Mouse (Mus musculus) urinary bladder, postnatal 25 days (tissue): ENCODE data around the gene Neurl2.
"Not testable (repeated sequence)": the region's sequence is repeated elsewhere in the genome, so short reads cannot be mapped to it uniquely, and the experiment has no call there.

Experiments used
- DNase-seq: peaks from one replicate; pipeline ENCODE4 v3.0.0; 2022; ENCODE audit warnings: low spot score

Gene Neurl2

GRCm38 (mm10) chr2:164817206-164817605 lies 16.1 kb downstream of the Neurl2 start:
- DNase-seq = no peak

DNA sequence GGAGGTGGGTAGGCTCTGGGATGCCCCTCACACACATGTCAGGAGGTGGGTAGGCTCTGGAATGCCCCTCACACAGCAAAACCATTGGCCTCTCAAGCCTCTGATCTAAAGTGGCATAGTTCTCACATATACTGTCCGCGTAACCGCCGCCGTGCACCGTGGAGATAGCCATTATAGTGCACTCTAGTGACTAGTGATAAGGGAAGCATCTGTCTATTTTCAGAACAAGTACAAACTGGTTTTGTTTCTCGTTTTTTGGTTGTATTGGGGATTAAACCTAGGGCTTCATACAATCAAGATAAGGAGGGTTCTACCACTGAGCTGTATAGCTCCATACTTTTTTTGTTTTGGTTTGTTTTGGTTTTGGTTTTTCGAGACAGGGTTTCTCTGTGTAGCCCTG lies 17.4 kb downstream of the Neurl2 start:
- DNase-seq = no peak

DNA sequence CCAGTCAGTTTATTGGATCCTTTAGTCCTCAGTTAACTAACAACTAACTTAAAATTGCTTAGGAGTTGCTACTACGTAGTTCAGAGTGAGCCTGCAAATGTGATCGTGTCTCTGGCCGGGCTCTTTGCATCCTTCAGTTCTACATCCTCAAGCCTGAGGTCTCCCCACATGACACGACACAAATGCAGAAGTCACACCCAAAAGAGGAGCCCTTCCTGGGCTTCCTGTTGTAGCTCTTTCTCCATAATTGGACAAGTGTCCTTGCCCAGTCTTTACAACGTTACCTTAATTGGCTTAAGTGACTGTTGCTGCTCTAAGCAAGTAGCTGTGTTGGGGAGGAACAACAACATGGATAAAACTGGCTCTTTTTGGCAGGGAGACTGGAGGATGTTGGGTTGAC lies 17.9 kb downstream of the Neurl2 start:
- no peak for DNase-seq

GRCm38 (mm10) chr2:164813557-164813956 lies 19.7 kb downstream of the Neurl2 start:
- no peak for DNase-seq

DNA sequence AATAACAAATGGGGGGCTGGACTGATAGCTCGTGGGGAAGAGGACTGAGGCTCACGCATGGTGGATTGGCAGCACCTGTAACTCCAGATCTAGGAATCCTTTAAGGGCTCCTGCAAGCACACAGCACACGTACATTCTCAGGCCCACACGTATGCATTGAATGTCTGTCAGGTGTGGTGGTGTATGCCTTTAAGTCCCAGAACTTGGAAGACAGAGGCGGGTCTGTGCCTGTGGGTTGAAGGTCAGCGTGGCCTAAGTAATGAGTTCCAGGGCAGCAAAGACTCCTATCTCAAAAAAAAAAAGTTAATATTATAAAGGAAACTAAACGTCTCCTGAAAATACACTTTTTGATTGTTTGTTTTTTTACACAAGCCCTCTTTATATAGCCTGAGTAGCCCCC lies 26.6 kb downstream of the Neurl2 start:
- DNase-seq = no peak

- DNase-seq = no peak
These were observed 27.9 kb downstream of the Neurl2 start for GRCm38 (mm10) chr2:164805332-164805718.

GRCm38 (mm10) chr2:164804533-164805331 lies 28.5 kb downstream of the Neurl2 start, which contains the start of the genes Acot8 and Zswim3:
Gene Acot8 (minus strand): TSS chr2:164804882.
Gene Zswim3 (plus strand): TSS chr2:164805098.
- DNase-seq = peak; percentile 95

- no peak for DNase-seq
These were observed 29.3 kb downstream of the Neurl2 start for GRCm38 (mm10) chr2:164803921-164804313.

GRCm38 (mm10) chr2:164803201-164803920 lies 29.9 kb downstream of the Neurl2 start:
- no peak for DNase-seq

GRCm38 (mm10) chr2:164800252-164801004 lies 32.8 kb downstream of the Neurl2 start:
- no peak for DNase-seq

DNA sequence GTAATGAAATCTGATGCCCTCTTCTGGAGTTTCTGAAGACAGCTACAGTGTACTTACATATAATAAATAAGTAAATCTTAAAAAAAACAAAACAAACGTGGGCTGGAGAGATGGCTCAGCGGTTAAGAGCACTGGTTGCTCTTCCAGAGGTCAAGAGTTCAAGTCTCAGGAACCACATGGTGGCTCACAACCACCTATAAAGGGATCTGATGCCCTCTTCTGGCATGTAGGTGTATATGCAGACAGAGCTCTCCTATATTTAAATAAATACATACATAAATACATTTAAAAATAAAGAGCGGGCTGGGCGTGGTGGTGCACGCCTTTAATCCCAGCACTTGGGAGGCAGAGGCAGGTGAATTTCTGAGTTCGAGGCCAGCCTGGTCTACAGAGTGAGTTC lies 34.7 kb downstream of the Neurl2 start:
- not testable (repeated sequence) for DNase-seq

DNA sequence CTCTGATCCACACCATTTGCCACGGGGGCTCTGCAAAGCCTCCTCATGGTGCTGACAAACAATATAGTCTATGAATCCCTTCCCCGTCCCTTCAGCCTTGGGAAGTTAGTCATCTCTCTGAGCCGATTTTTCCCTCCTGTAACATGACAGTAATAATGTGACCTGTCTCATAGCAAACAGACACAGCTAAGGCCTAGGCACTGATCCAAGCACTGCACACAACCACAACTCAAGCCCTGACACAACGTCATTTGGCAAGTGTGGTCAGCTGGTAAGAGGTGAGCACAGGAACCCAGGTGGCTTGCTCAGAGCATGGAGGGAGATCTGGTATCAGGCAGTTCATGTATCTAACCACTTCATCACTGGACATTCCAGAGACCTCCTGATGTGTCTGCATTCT lies 37.4 kb downstream of the Neurl2 start:
- DNase-seq = no peak

DNA sequence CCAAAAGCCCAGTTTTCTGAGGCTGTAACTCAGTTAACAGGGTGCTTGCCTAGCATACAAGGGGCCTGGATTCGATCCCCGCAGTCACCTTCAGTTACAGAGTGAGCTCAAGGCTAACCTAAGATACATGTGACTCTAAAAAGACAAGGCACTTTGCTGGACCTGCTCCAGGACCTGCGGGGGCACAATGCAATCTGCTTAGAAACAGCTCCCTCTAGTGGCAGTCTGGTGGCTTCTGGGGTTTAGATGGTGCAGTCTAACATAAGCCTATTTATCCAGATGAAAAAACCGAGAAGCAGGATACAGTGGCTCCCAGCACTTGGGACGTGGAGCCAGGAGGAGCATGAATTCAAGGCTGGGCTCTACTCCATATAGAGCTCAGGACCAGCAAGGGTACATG lies 39.0 kb downstream of the Neurl2 start:
- DNase-seq = peak; percentile 67

DNA sequence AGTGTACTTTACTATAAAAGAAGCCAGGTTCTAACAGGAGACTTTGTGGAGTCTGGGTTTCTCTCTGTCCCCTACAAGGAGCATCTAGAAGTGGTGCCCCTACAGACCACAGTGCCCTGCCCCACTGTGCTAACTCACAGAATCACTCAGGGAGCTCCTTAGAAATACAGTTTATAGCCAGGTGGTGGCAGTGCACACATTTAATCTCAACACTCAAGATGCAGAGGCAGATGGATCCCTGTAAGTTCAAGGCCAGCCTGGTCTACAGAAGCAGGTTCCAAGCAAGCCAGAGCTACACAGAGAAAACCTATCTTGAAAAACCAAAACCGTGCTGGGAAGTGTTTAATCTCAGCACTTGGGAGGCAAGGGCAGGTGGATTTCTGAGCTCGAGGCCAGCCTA lies 39.5 kb downstream of the Neurl2 start:
- DNase-seq = no peak

DNA sequence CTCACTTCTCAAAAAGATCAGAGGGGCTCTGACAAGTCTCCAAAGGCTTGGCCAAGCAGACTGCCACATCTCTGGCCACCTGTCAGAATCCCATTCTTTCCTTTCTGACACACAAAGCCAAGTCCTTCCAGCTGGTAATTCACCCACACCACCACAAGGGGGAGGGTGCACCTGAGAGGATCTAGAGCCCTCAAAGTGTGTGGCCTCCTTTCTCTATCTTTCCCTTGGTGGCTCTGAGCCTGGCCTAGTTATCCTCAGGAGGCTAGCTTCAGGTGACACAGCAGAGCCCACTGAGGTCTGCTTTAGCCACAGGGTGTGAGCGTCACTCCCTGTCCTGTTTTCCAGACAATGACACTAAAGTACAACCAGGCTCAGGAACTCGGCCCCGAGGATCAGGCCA lies 40.0 kb downstream of the Neurl2 start:
- peak; percentile 44 for DNase-seq

DNA sequence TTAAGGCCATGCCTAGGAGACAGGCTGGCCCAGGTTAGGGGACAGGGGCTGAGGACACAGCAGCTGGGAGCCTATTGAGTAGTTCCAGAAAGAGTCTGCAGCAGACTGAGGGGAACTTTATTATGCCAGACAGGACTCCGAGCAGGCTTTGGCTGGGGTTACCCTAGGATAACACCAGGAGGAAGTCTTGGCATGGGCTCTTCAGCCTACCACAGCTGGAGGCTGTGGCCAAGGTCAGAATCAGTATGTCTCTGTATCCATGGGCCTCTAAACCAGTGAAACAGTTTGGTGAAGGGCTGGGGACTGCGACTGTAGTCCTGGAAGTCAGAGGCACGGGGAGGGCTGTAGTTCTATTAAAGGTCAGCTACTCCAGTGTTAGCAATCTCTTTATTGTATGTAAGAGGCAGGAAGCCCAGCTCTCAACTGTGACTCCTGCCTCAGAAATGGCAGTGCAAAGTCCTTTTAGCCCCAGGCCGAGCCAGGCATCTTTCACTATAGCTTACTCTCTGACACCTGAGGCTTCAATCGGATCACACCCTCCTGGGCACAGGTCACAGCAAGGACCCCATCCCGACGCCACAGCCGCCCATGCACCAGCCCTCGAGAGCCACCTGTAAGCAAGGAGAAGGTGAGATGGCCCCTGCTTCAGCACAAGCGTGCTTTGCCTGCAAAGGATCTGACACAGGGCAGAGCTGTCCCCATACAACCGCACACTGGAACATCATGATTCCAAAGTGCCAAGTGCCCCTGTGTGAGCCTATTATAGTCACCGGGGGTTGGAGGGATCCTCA lies 40.7 kb downstream of the Neurl2 start:
- DNase-seq = no peak

DNA sequence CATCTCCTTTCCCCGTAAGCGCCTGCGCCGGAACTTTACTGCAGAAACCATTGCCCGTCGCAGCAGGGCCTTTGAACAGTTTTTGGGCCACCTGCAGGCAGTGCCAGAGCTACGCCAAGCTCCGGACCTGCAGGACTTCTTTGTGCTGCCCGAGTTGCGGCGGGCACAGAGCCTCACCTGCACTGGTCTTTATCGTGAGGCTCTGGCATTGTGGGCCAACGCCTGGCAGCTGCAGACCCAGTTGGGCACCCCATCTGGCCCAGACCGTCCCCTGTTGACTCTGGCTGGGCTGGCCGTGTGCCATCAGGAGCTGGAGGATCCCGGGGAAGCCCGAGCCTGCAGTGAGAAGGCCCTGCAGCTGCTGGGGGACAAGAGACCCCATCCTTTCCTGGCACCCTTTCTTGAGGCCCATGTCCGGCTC lies 41.4 kb downstream of the Neurl2 start:
- DNase-seq = no peak

- DNase-seq = no peak
These were observed 42.8 kb downstream of the Neurl2 start for GRCm38 (mm10) chr2:164790451-164790850.

DNA sequence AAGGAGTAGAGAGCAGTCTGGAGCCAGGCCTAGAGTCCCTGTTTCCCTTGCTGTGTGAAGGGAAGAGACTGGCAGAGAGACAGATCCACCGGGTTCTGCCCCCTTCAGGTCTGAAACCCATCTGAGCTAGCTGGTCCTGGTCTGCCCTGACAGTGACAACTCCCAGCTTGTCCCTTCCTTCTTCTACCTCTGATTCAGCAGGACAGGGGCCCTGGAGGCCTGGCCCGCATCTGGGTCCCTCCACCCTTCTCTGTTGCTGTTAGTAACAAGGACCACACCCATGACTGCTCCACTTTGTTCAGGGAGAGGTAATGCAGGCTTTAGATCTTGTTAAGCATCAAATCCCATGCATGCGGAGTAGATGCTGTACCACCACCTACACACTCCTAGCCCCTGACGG lies 44.8 kb downstream of the Neurl2 start:
- no peak for DNase-seq

DNA sequence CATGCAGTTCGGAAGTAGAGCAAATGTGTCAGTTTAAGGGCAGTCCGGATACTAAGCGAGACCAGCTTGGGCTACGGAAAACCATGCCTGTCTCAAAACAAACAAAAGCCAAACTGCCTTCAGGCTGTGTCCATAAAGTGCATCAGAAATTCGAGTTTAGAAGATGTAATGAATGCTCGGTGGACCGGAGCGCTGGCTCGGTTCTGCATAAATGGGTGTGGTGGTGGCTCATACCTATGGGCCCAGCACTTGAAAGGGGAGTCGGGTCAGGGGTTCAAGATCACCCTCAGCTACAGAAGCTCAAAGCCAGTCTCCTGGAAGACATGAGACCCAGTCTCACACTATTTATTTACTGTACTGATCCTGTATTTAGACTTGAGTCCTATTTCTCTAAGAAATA lies 45.5 kb downstream of the Neurl2 start:
- DNase-seq = no peak

DNA sequence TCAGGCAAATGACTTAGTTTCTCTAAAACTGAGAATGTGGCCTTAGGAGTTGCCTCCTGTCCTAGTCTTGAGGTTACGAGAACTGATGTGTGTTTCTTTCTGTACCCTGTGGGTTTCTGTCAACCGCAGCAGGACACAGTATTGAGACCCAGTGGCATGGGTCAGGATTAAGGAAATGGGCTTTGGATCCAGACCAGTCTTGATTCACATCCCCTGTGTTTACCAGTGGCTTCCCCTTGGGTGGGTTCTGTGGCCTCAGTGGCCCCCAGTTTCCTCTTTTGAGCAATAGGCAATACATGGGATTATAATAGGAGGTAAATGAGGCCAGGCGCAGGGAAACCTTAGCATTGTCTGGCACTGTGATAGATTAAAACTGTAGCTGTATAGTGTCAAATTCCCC lies 46.2 kb downstream of the Neurl2 start:
- DNase-seq = no peak

- DNase-seq = no peak
These were observed 46.8 kb downstream of the Neurl2 start for GRCm38 (mm10) chr2:164786388-164786885.
